Mouse (Mus musculus): Measurements from ENCODE around the gene Tmem190. TPM values are rescaled to one million over a fixed set of nuclear protein-coding genes. Genes with fewer than 3 reads are reported as not detected.
"Not testable (repeated sequence)": the region's sequence is repeated elsewhere in the genome, so short reads cannot be mapped to it uniquely, and the experiment has no call there.

The Tmem190 gene
- total and polyA plus RNA-seq, 3 experiments: not detected

DNA sequence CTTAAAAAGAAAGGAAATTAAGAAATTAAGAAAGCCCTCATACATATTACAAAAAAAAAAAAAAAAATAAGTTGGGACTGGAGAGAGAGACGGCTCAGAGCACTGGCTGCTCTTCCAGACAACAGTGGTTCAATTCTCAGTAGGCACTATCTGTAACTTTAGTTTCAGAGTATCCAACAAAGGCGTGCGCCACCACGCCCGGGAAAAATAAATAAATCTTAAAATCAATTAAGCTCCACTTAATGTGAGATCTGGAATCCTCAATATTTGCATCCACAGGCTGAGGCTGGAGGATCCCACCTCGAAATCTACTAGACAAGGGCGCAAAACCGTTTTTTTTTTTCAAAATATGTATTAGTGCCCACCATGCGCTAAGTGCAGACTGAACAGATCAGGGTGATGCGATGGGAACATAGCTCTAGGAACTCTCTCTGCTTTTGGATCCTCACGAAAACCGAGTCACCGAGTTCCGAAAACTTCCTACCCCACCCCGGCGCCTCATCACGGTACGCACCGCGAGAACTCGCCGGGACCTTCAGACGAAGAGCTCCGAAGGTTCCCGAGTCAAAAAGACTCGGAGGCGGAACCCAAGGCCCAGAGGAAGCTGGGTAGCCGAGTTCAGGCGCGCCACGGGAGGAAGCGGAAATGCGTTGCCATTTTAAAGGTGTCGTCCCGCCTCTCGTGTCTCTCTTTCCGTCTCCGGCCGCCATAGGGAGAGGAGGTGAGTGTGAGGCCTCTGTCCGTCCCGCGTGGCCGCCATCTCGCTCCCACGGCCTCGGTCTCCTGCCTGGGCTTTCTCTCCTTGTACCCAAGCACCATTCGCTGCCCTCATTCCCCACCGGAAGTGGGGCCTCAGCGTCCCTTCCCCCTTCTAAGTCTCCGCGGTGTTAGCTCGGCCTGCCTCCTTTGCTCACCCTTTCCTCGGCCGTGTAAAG lies 9.8 kb downstream of the Tmem190 start, which contains the start of gene Rpl28 (continued):
- TF ChIP-seq MAZ (IDR thresholded peaks at IDR 0.05; ENCODE audit: low read depth, low read length): no peak
- TF ChIP-seq CHD2 (IDR thresholded peaks at IDR 0.05; ENCODE audit: low read length): peak; percentile 97
- TF ChIP-seq ELF1 (IDR thresholded peaks at IDR 0.05; ENCODE audit: low read depth, low read length): peak; percentile 84
- TF ChIP-seq E2F4 (IDR thresholded peaks at IDR 0.05; ENCODE audit: insufficient replicate concordance, low read depth, low read length): no peak
- TF ChIP-seq MYC (IDR thresholded peaks at IDR 0.05; ENCODE audit: low read depth, low read length): peak; percentile 97
- TF ChIP-seq IRF4 (IDR thresholded peaks at IDR 0.05; ENCODE audit: low read depth, low read length): no peak
- TF ChIP-seq NELFE (IDR thresholded peaks at IDR 0.05; ENCODE audit: low read depth, low read length): peak; percentile 94
- peak; percentile 94 for TF ChIP-seq CHD1 (IDR thresholded peaks at IDR 0.05; ENCODE audit: low read depth, low read length)
- TF ChIP-seq JUN (IDR thresholded peaks at IDR 0.05; ENCODE audit: insufficient read depth, low read depth, low read length): no peak
- no peak for TF ChIP-seq MAFK (IDR thresholded peaks at IDR 0.05; ENCODE audit: insufficient replicate concordance, low read length)
- TF ChIP-seq CTCF (conservative IDR thresholded peaks at IDR 0.05 in 1 of 2, IDR thresholded peaks at IDR 0.05 in 1 of 2; ENCODE audit: low read depth in 2 of 2, low read length in 2 of 2): no peak
- TF ChIP-seq JUND (conservative IDR thresholded peaks at IDR 0.05; ENCODE audit: low read depth, low read length): no peak
- TF ChIP-seq POLR2AphosphoS2 (IDR thresholded peaks at IDR 0.05; ENCODE audit: low read depth, low read length): peak; percentile 96; the same call in 1 of the 2 replicates
- TF ChIP-seq ZNF384 (IDR thresholded peaks at IDR 0.05; ENCODE audit: low read depth, low read length): peak; percentile 60
- no peak for TF ChIP-seq USF1 (IDR thresholded peaks at IDR 0.05; ENCODE audit: low read depth, low read length)
- TF ChIP-seq ZKSCAN1 (IDR thresholded peaks at IDR 0.05; ENCODE audit: borderline replicate concordance, low read depth, low read length): no peak

DNA sequence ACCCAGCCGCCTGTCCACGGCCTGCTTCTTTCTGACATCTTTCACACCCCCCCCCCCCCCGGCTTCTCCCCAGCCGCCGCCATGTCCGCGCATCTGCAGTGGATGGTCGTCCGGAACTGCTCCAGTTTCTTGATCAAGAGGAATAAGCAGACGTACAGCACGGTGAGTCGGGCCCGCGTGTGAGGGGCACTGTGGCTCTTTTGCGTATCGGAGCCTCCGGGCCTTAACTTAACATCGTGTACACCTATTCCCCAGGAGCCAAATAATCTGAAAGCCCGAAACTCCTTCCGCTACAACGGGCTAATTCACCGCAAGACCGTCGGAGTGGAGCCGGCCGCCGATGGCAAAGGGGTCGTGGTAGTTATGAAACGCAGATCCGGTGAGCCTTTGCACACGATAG lies 10.5 kb downstream of the Tmem190 start:
- H3K9me3 ChIP-seq (replicated peaks; ENCODE audit: low read length); in situ Hi-C loops (cut with MboI; ENCODE audit: low pct_ligation_motif_present, low pct_unique_long_range_greater_than_20kb, low sequenced_read_pairs); dilution Hi-C loops (cut with MboI; ENCODE audit: extremely low pct_ligation_motif_present, extremely low pct_unique_long_range_greater_than_20kb, low sequenced_read_pairs); H3K27me3 ChIP-seq (replicated peaks); DNase-seq (ENCODE audit: extremely low read depth): not testable (repeated sequence)
- Histone ChIP-seq H3K27ac (ENCODE audit: insufficient read depth, low read depth) (peak overlapping the region; percentile 89), H3K9ac (ENCODE audit: insufficient read depth, low read depth) (peak overlapping the region; percentile 98), H3K79me2 (replicated peaks; ENCODE audit: control insufficient read depth, extremely low read depth, insufficient read depth, poor library complexity, severe bottlenecking) (peaks cover 24% of the 10 kb centered on the region), H3K4me3 (replicated peaks in 1 of 3; ENCODE audit: low read depth in 2 of 3, low read length in 2 of 3, poor library complexity in 1 of 3) (peak overlapping the region; percentile 87 to 97 (median 91)), H3K36me3 (replicated peaks in 1 of 2; ENCODE audit: control insufficient read depth in 1 of 2, insufficient read depth in 1 of 2, low read length in 1 of 2) (peaks cover 39 to 46% of the 10 kb centered on the region in 2 experiments), H3K4me1 (ENCODE audit: control insufficient read depth in 1 of 2, insufficient read depth in 2 of 2) (peaks cover 5 to 33% of the 10 kb centered on the region in 2 experiments; a peak in 2 of 4 replicates), H3K4me2 (ENCODE audit: insufficient read depth, low read depth, poor library complexity, severe bottlenecking) (peak overlapping the region; percentile 98; the same call in 1 of the 2 replicates)

DNA sequence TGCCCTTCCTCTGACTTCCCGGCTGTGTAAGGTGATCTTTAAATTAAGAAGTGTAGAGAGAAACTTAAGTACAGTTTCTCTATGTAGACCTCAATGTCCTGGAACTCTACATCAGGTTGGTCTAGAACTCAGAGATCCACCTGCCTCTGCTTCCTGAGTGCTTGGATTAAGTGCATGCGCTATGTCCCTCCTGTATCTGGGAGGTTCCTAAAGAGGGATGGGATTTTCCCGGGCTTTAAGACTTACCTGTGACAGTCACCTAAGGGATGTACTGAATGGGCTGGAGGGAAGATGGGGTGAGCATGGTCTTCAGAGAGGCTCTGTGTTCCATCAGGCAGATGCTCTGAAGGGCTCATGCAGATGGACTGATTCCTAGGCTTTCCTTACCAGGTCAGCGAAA lies 10.9 kb downstream of the Tmem190 start:
- peak overlapping the region; percentile 98 for H3K4me2 ChIP-seq (ENCODE audit: insufficient read depth, low read depth, poor library complexity, severe bottlenecking)
- H3K4me3 ChIP-seq (replicated peaks in 1 of 3; ENCODE audit: low read depth in 2 of 3, low read length in 2 of 3, poor library complexity in 1 of 3): peak overlapping the region; percentile 87 to 97 (median 91)
- H3K9ac ChIP-seq (ENCODE audit: insufficient read depth, low read depth): peak overlapping the region; percentile 98
- H3K27ac ChIP-seq (ENCODE audit: insufficient read depth, low read depth): peak overlapping the region; percentile 89
- H3K27me3 ChIP-seq (replicated peaks): peaks cover 3% of the 10 kb centered on the region
- peaks cover 5 to 33% of the 10 kb centered on the region in 2 experiments; a peak in 2 of 4 replicates for H3K4me1 ChIP-seq (ENCODE audit: control insufficient read depth in 1 of 2, insufficient read depth in 2 of 2)
- dilution Hi-C loops (cut with MboI; ENCODE audit: extremely low pct_ligation_motif_present, extremely low pct_unique_long_range_greater_than_20kb, low sequenced_read_pairs): no loop called here
- TF ChIP-seq MEF2A (IDR thresholded peaks at IDR 0.05; ENCODE audit: borderline replicate concordance, low read depth, low read length) (no peak), MYC (IDR thresholded peaks at IDR 0.05; ENCODE audit: low read depth, low read length) (0 out of 2 replicates have a peak, but pooled peaks have one; percentile 15), IRF4 (IDR thresholded peaks at IDR 0.05; ENCODE audit: low read depth, low read length) (no peak)
- H3K9me3 ChIP-seq (replicated peaks; ENCODE audit: low read length): no peaks in the 10 kb centered on the region
- H3K36me3 ChIP-seq (replicated peaks in 1 of 2; ENCODE audit: control insufficient read depth in 1 of 2, insufficient read depth in 1 of 2, low read length in 1 of 2): peaks cover 39 to 50% of the 10 kb centered on the region in 2 experiments
- in situ Hi-C loops (cut with MboI; ENCODE audit: low pct_ligation_motif_present, low pct_unique_long_range_greater_than_20kb, low sequenced_read_pairs): no loop called here
- DNase-seq (ENCODE audit: extremely low read depth): no peak
- peaks cover 24% of the 10 kb centered on the region for H3K79me2 ChIP-seq (replicated peaks; ENCODE audit: control insufficient read depth, extremely low read depth, insufficient read depth, poor library complexity, severe bottlenecking)

All from CH12.LX (cell line).